Mouse (Mus musculus) neural tube, embryonic 12.5 days (tissue): ENCODE measurements around the gene Il23a. TPM values are rescaled to one million over a fixed set of nuclear protein-coding genes. Genes with fewer than 3 reads are reported as not detected.
A peak's percentile ranks its signal among the peaks of the same experiment; 100 is the strongest.
"Not testable (repeated sequence)": the region's sequence is repeated elsewhere in the genome, so short reads cannot be mapped to it uniquely, and the experiment has no call there.

Experiments used
- ATAC-seq: fragments of 200-750 bp; cut with Nextera tagmentation; 2 replicates; pipeline ENCODE4 v1.8.0; 2017; ENCODE audit warnings: low read depth, mild to moderate bottlenecking, moderate TSS enrichment, moderate library complexity; ENCODE audit not compliant: low FRiP score
- H3K27ac ChIP-seq: fragments of 300-500 bp; sonication (generic); 2 replicates; pipeline ENCODE4 v1.5.1; 2016
- H3K27me3 ChIP-seq: fragments of 300-500 bp; sonication (generic); replicated peaks from 2 replicates; pipeline ENCODE4 v1.6.1; 2016; ENCODE audit warnings: mild to moderate bottlenecking
- H3K36me3 ChIP-seq: fragments of 300-500 bp; sonication (generic); 2 replicates; pipeline ENCODE4 v1.6.1; 2016; ENCODE audit warnings: mild to moderate bottlenecking
- H3K4me1 ChIP-seq: fragments of 300-500 bp; sonication (generic); 2 replicates; pipeline ENCODE4 v1.6.1; 2016
- H3K4me2 ChIP-seq: fragments of 300-500 bp; sonication (generic); replicated peaks from 2 replicates; pipeline ENCODE4 v1.6.1; 2016; ENCODE audit warnings: mild to moderate bottlenecking
- H3K4me3 ChIP-seq: fragments of 300-500 bp; sonication (generic); 2 replicates; pipeline ENCODE4 v1.5.1; 2016
- H3K9ac ChIP-seq: fragments of 300-500 bp; sonication (generic); 2 replicates; pipeline ENCODE4 v1.6.1; 2016; ENCODE audit warnings: mild to moderate bottlenecking
- H3K9me3 ChIP-seq: fragments of 300-500 bp; sonication (generic); 2 replicates; pipeline ENCODE4 v1.6.1; 2016; ENCODE audit warnings: mild to moderate bottlenecking
- WGBS: fragments of 180-500 bp; shearing (Covaris S2); methylation state at CpG from one replicate; pipeline ENCODE4 v1.1.7; 2016; 5-methylcytosine and 5-hydroxymethylcytosine counted together
- polyA plus RNA-seq: library from polyadenylated mRNA; unstranded; fragments of >200 nt; fragmentation: Nextera tagmentation; extraction: Ambion mirVana; gene quantifications from 2 replicates; pipeline ENCODE4 v1.2.1, GENCODE M21; 2016

The Il23a gene
- polyA plus RNA-seq, 1 experiment from 2014 or later = 0.28 TPM

GRCm38 (mm10) chr10:128275374-128275773 lies 23.2 kb downstream of the Il23a start:
- ATAC-seq, H3K4me3 ChIP-seq, H3K4me2 ChIP-seq, H3K27ac ChIP-seq, H3K9me3 ChIP-seq, H3K27me3 ChIP-seq, H3K9ac ChIP-seq, H3K4me1 ChIP-seq: not testable (repeated sequence)
- 98% methylated on average over 1 of the region's 1 CpGs for WGBS
- H3K36me3 ChIP-seq = peaks cover 33% of the 10 kb centered on the region

GRCm38 (mm10) chr10:128272819-128273439 lies 25.6 kb downstream of the Il23a start:
- H3K27ac ChIP-seq, H3K9me3 ChIP-seq, ATAC-seq, H3K4me2 ChIP-seq, H3K4me1 ChIP-seq, H3K9ac ChIP-seq, H3K27me3 ChIP-seq, H3K4me3 ChIP-seq: not testable (repeated sequence)
- peaks cover 14% of the 10 kb centered on the region for H3K36me3 ChIP-seq
- WGBS = 93% methylated on average over 5 of the region's 7 CpGs

- no peak overlapping the region for H3K27ac ChIP-seq
- no peak for ATAC-seq
- WGBS = 71% methylated on average over 2 of the region's 2 CpGs
- H3K4me3 ChIP-seq = no peak overlapping the region
- no peaks in the 10 kb centered on the region for H3K9me3 ChIP-seq
- H3K27me3 ChIP-seq = no peaks in the 10 kb centered on the region
- H3K9ac ChIP-seq = no peak overlapping the region
- H3K4me2 ChIP-seq = no peak overlapping the region
- peaks cover 4% of the 10 kb centered on the region; the same call in 1 of the 2 replicates for H3K4me1 ChIP-seq
- H3K36me3 ChIP-seq = peaks cover 5% of the 10 kb centered on the region; the same call in 1 of the 2 replicates
Measured at GRCm38 (mm10) chr10:128271883-128272282, 26.7 kb downstream of the Il23a start.

GRCm38 (mm10) chr10:128270866-128271265 lies 27.7 kb downstream of the Il23a start:
- Histone ChIP-seq H3K27ac (0 out of 2 replicates have a peak overlapping the region, but pooled peaks have one; percentile 54), H3K4me1 (peaks cover 4% of the 10 kb centered on the region; the same call in 1 of the 2 replicates), H3K9ac (peak overlapping the region; percentile 77), H3K27me3 (no peaks in the 10 kb centered on the region), H3K9me3 (no peaks in the 10 kb centered on the region), H3K4me2 (peak overlapping the region; percentile 64), H3K4me3 (peak overlapping the region; percentile 69), H3K36me3 (no peaks in the 10 kb centered on the region)
- WGBS = 44% methylated on average over 7 of the region's 7 CpGs
- 0 out of 2 replicates have a peak, but pooled peaks have one; percentile 3 for ATAC-seq

- Histone ChIP-seq H3K27ac (0 out of 2 replicates have a peak within 1 kb of the TSS, but pooled peaks have one; percentile 54), H3K27me3 (no peaks in the 10 kb centered on the region), H3K9ac (peak within 1 kb of the TSS; percentile 77), H3K4me2 (peak within 1 kb of the TSS; percentile 64), H3K4me1 (peaks cover 4% of the 10 kb centered on the region; the same call in 1 of the 2 replicates), H3K9me3 (no peaks in the 10 kb centered on the region), H3K36me3 (no peaks in the 10 kb centered on the region), H3K4me3 (peak within 1 kb of the TSS; percentile 69)
- under 1% methylated on average over 43 of the region's 43 CpGs for WGBS
- peak; percentile 99 for ATAC-seq
Measured at GRCm38 (mm10) chr10:128270287-128270841, 28.2 kb downstream of the Il23a start, which contains the start of gene Stat2. Gene Stat2 (plus strand): TSS chr10:128270559.

- H3K4me2 ChIP-seq = no peak overlapping the region
- H3K27ac ChIP-seq = no peak overlapping the region
- ATAC-seq = no peak
- H3K36me3 ChIP-seq = no peaks in the 10 kb centered on the region
- H3K27me3 ChIP-seq = no peaks in the 10 kb centered on the region
- H3K4me3 ChIP-seq = no peak overlapping the region
- H3K9ac ChIP-seq = no peak overlapping the region
- H3K4me1 ChIP-seq = peaks cover 4% of the 10 kb centered on the region; the same call in 1 of the 2 replicates
- H3K9me3 ChIP-seq = no peaks in the 10 kb centered on the region
- WGBS = 88% methylated on average over 16 of the region's 16 CpGs
Measured at GRCm38 (mm10) chr10:128269206-128269910, 29.2 kb downstream of the Il23a start.

- Histone ChIP-seq H3K4me1 (peaks cover 4% of the 10 kb centered on the region; the same call in 1 of the 2 replicates), H3K27ac (no peak within 1 kb of the TSS), H3K36me3 (no peaks in the 10 kb centered on the region), H3K9ac (no peak within 1 kb of the TSS), H3K4me2 (no peak within 1 kb of the TSS), H3K27me3 (no peaks in the 10 kb centered on the region), H3K4me3 (no peak within 1 kb of the TSS), H3K9me3 (no peaks in the 10 kb centered on the region)
- ATAC-seq = no peak
- 82% methylated on average over 6 of the region's 6 CpGs for WGBS
Measured at GRCm38 (mm10) chr10:128268371-128268770, 30.2 kb downstream of the Il23a start, which contains the start of gene Apof. Gene Apof (plus strand): TSS chr10:128268671.

- no peak overlapping the region for H3K27ac ChIP-seq
- H3K4me2 ChIP-seq = no peak overlapping the region
- no peaks in the 10 kb centered on the region for H3K9me3 ChIP-seq
- H3K27me3 ChIP-seq = no peaks in the 10 kb centered on the region
- no peak overlapping the region for H3K4me3 ChIP-seq
- WGBS = 80% methylated on average over 6 of the region's 6 CpGs
- H3K9ac ChIP-seq = no peak overlapping the region
- no peaks in the 10 kb centered on the region for H3K4me1 ChIP-seq
- H3K36me3 ChIP-seq = no peaks in the 10 kb centered on the region
- no peak for ATAC-seq
Measured at GRCm38 (mm10) chr10:128263393-128264310, 34.9 kb downstream of the Il23a start.

GRCm38 (mm10) chr10:128262300-128262699 lies 36.3 kb downstream of the Il23a start:
- H3K9ac ChIP-seq = no peak overlapping the region
- H3K4me1 ChIP-seq = no peaks in the 10 kb centered on the region
- H3K36me3 ChIP-seq = no peaks in the 10 kb centered on the region
- no peaks in the 10 kb centered on the region for H3K27me3 ChIP-seq
- 83% methylated on average over 22 of the region's 22 CpGs for WGBS
- H3K27ac ChIP-seq = no peak overlapping the region
- H3K9me3 ChIP-seq = no peaks in the 10 kb centered on the region
- H3K4me3 ChIP-seq = no peak overlapping the region
- H3K4me2 ChIP-seq = no peak overlapping the region
- no peak for ATAC-seq

- not testable (repeated sequence) for H3K27me3 ChIP-seq, H3K4me2 ChIP-seq, H3K9ac ChIP-seq, H3K4me3 ChIP-seq, H3K36me3 ChIP-seq, H3K9me3 ChIP-seq, H3K27ac ChIP-seq, H3K4me1 ChIP-seq, ATAC-seq
- WGBS = 84% methylated on average over 7 of the region's 7 CpGs
Measured at GRCm38 (mm10) chr10:128260376-128260775, 38.2 kb downstream of the Il23a start.

GRCm38 (mm10) chr10:128259946-128260345 lies 38.6 kb downstream of the Il23a start:
- no peaks in the 10 kb centered on the region for H3K36me3 ChIP-seq
- H3K4me2 ChIP-seq = no peak overlapping the region
- WGBS = 85% methylated on average over 5 of the region's 5 CpGs
- no peak overlapping the region for H3K27ac ChIP-seq
- no peak overlapping the region for H3K4me3 ChIP-seq
- no peak for ATAC-seq
- no peaks in the 10 kb centered on the region for H3K9me3 ChIP-seq
- no peak overlapping the region for H3K9ac ChIP-seq
- H3K4me1 ChIP-seq = no peaks in the 10 kb centered on the region
- H3K27me3 ChIP-seq = no peaks in the 10 kb centered on the region
